ENCODE assay signal across 8 mouse cellular contexts in genomic region chr6:120978019-120978621, GRCm38 (mm10).
A peak's percentile ranks its signal among the peaks of the same experiment; 100 is the strongest.
DNase-seq lines count a peak whose midpoint lies in the region; ATAC-seq and TF ChIP-seq lines count a peak whose summit lies in the region.

No protein-coding gene starts in this region.

- no peak for TF ChIP-seq CTCF in left cerebral cortex, adult 2 months (IDR thresholded peaks at IDR 0.05)
- no peak for TF ChIP-seq CTCF in hindbrain, postnatal 0 days (IDR thresholded peaks at IDR 0.05; ENCODE audit: low read depth)
- no peak for TF ChIP-seq CTCF in liver, embryonic 14.5 days (IDR thresholded peaks at IDR 0.05; ENCODE audit: low read depth)

- H3K4me2 ChIP-seq in hindbrain, postnatal 0 days (ENCODE audit: low read depth, low read length) = no peak overlapping the region
- H3K4me2 ChIP-seq in liver, embryonic 14.5 days (ENCODE audit: low read depth) = no peak overlapping the region

- no peaks in the 10 kb centered on the region for H3K9me3 ChIP-seq in hindbrain, postnatal 0 days (ENCODE audit: low read length)
- H3K9me3 ChIP-seq in liver, embryonic 14.5 days (ENCODE audit: control insufficient read depth, low read length) = no peaks in the 10 kb centered on the region

- no peak for TF ChIP-seq EP300 in liver, embryonic 14.5 days (IDR thresholded peaks at IDR 0.05; ENCODE audit: low read depth)

- intact Hi-C loops in left cerebral cortex, adult 2 months (cut with DNase I) = no loop called here
- intact Hi-C loops in left cerebral cortex, postnatal 36 days (cut with DNase I) = loop anchor here (10.0 kb wide), 1 partner anchor 287 kb away; no protein-coding TSS in a partner anchor

- no peak overlapping the region for H3K9ac ChIP-seq in hindbrain, postnatal 0 days (replicated peaks; ENCODE audit: low read length)
- no peak overlapping the region for H3K9ac ChIP-seq in liver, embryonic 14.5 days (replicated peaks)

- DNase-seq in left cerebral cortex, adult 2 months (ENCODE audit: extremely low spot score in 1 of 2, low spot score in 2 of 2) = no peak
- DNase-seq in left cerebral cortex, postnatal 36 days (ENCODE audit: low spot score in 2 of 2) = no peak
- DNase-seq in adrenal gland, adult (ENCODE audit: inconsistent age in 2 of 2, low spot score in 1 of 2) = peak; percentile 58 to 78
- DNase-seq in hindbrain, postnatal 0 days (ENCODE audit: low spot score) = no peak
- no peak for DNase-seq in liver, embryonic 14.5 days (ENCODE audit: low read depth in 3 of 3, low spot score in 3 of 3)
- peak; percentile 45 for DNase-seq in thymus, postnatal 0 days (ENCODE audit: low spot score)
- DNase-seq in layer of hippocampus, adult 9-10 months (ENCODE audit: low spot score) = no peak
- no peak for DNase-seq in left cerebral cortex, adult 18-20 months (ENCODE audit: low spot score in 2 of 2)

- no peaks in the 10 kb centered on the region for H3K4me1 ChIP-seq in hindbrain, postnatal 0 days (ENCODE audit: insufficient read depth, low read length)
- no peaks in the 10 kb centered on the region; a peak in 1 of 4 replicates for H3K4me1 ChIP-seq in liver, embryonic 14.5 days (replicated peaks; ENCODE audit: control insufficient read depth in 2 of 2, insufficient read depth in 2 of 2, low read length in 1 of 2)

- ATAC-seq in hindbrain, postnatal 0 days = peak; percentile 30; the same call in 1 of the 2 replicates
- ATAC-seq in liver, embryonic 14.5 days (ENCODE audit: insufficient read depth) = 0 out of 2 replicates have a peak, but pooled peaks have one; percentile 38

- H3K27me3 ChIP-seq in hindbrain, postnatal 0 days (ENCODE audit: insufficient read depth, low read length) = no peaks in the 10 kb centered on the region
- H3K27me3 ChIP-seq in liver, embryonic 14.5 days (ENCODE audit: control insufficient read depth, insufficient read depth, low read length) = no peaks in the 10 kb centered on the region

- peak overlapping the region; percentile 36 for H3K27ac ChIP-seq in left cerebral cortex, adult 2 months
- H3K27ac ChIP-seq in hindbrain, postnatal 0 days = no peak overlapping the region
- H3K27ac ChIP-seq in liver, embryonic 14.5 days = no peak overlapping the region

- 44% methylated on average over 18 of the region's 18 CpGs for WGBS in hindbrain, postnatal 0 days
- 37% methylated on average over 18 of the region's 18 CpGs for WGBS in liver, embryonic 14.5 days (ENCODE audit: insufficient replicate concordance)

- no peak overlapping the region for H3K4me3 ChIP-seq in left cerebral cortex, adult 2 months
- no peak overlapping the region for H3K4me3 ChIP-seq in hindbrain, postnatal 0 days (ENCODE audit: low read length)
- no peak overlapping the region for H3K4me3 ChIP-seq in liver, embryonic 14.5 days (ENCODE audit: insufficient read depth in 1 of 2, low read depth in 2 of 2, low read length in 2 of 2)

- peaks cover 13% of the 10 kb centered on the region; the same call in 1 of the 2 replicates for H3K36me3 ChIP-seq in hindbrain, postnatal 0 days (ENCODE audit: insufficient read depth, low read length)
- peaks cover 7% of the 10 kb centered on the region for H3K36me3 ChIP-seq in liver, embryonic 14.5 days (replicated peaks; ENCODE audit: control insufficient read depth, insufficient read depth, low read depth)

Comparison
In these comparisons a context has a peak if more than half of its experiments do, and no peak if none do; other contexts are left out.
1. DNase-seq: peak in adrenal gland, adult (2 of 2) and thymus, postnatal 0 days (single experiment); none in left cerebral cortex, adult 2 months (0 of 2), left cerebral cortex, postnatal 36 days (0 of 2), hindbrain, postnatal 0 days (single experiment), liver, embryonic 14.5 days (0 of 3), layer of hippocampus, adult 9-10 months (single experiment) and left cerebral cortex, adult 18-20 months (0 of 2).